Mouse (Mus musculus): ENCODE measurements around the gene Ctla4. TPM values are rescaled to one million over a fixed set of nuclear protein-coding genes. Genes with fewer than 3 reads are reported as not detected.

Gene Ctla4
- polyA plus RNA-seq (2014; fragmentation: Illumina TruSeq; extraction: RNeasy Lipid Tissue Mini Kit (QIAGEN cat#74804)) = not detected

GRCm38 (mm10) chr1:60886981-60887380 lies at the start of gene Ctla4:
TSS of gene Ctla4 (plus strand) at chr1:60887000.

Other genes starting within 250 kb of the Ctla4 start
- 1.9 TPM for gene Cd28, start 170.2 kb upstream of the Ctla4 start, polyA plus RNA-seq (2014; fragmentation: Illumina TruSeq; extraction: RNeasy Lipid Tissue Mini Kit (QIAGEN cat#74804))
- 0.46 TPM for gene Icos, start 90.9 kb downstream of the Ctla4 start, polyA plus RNA-seq (2014; fragmentation: Illumina TruSeq; extraction: RNeasy Lipid Tissue Mini Kit (QIAGEN cat#74804))

Measured in ovary, adult 10 weeks (tissue).